In the genomic region with DNA sequence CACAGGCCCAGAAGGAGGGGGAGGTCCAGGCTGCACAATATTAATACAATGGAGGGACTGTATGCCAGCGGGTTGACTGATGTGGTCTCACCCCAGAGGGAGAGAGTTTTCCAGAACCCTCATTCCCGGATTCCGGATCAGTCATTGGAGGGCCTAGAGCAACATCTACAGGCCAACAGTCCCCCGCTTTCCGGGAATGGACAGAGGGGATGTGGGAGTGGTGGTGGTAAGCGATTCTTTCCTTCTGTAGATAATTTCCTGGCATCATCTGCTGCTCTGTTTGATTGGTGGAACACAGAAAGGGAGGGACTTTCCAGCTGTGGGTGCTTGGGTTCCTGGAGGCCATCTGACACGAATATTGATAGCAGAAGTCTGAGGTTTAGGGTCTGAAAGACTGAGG, we compare ENCODE assay signal across 8 mouse cellular contexts. TPM values are rescaled to one million over a fixed set of nuclear protein-coding genes. Genes with fewer than 3 reads are reported as not detected.
A peak's percentile ranks its signal among the peaks of the same experiment; 100 is the strongest.
DNase-seq lines count a peak whose midpoint lies in the region; ATAC-seq and TF ChIP-seq lines count a peak whose summit lies in the region.

No protein-coding gene starts in this region.

- WGBS in lung, embryonic 14.5 days, result 20% methylated on average over 7 of the region's 7 CpGs

- DNase-seq in gastrocnemius, adult 2 months, result no peak
- no peak for DNase-seq in gastrocnemius, postnatal 14 days
- DNase-seq in lung, embryonic 14.5 days, result peak; percentile 71
- no peak for DNase-seq in spleen, postnatal 14 days (ENCODE audit: low spot score in 2 of 2)
- no peak for DNase-seq in yolk sac, embryonic 10.5 days (ENCODE audit: low spot score)
- DNase-seq in embryo, embryonic 9.5 days (ENCODE audit: extremely low spot score), result no peak

- H3K9ac ChIP-seq in lung, embryonic 14.5 days, result no peak overlapping the region

- peak; percentile 42 for ATAC-seq in inflammation-experienced regulatory T-cells, adult 6 months
- ATAC-seq in lung, embryonic 14.5 days (ENCODE audit: insufficient read depth), result peak; percentile 16; the same call in 1 of the 2 replicates

- peak overlapping the region; percentile 3 for H3K4me3 ChIP-seq in gastrocnemius, adult 2 months
- no peak overlapping the region for H3K4me3 ChIP-seq in brown adipose tissue, adult 24 weeks (ENCODE audit: insufficient read depth, low read depth, low read length)
- no peak overlapping the region for H3K4me3 ChIP-seq in lung, embryonic 14.5 days (ENCODE audit: low read depth, low read length)

- peak; percentile 6; the same call in 1 of the 2 replicates for TF ChIP-seq CTCF in gastrocnemius, adult 2 months (IDR thresholded peaks at IDR 0.05)
- no peak; the same call in 1 of the 2 replicates for TF ChIP-seq CTCF in lung, embryonic 14.5 days (IDR thresholded peaks at IDR 0.05; ENCODE audit: low read depth)

- no peaks in the 10 kb centered on the region for H3K9me3 ChIP-seq in lung, embryonic 14.5 days (ENCODE audit: low read depth, low read length)

- H3K4me1 ChIP-seq in brown adipose tissue, adult 24 weeks (ENCODE audit: control insufficient read depth, insufficient read depth, insufficient read length, low read length), result peaks cover 6% of the 10 kb centered on the region
- H3K4me1 ChIP-seq in lung, embryonic 14.5 days (ENCODE audit: insufficient read depth), result peaks cover 16% of the 10 kb centered on the region

- no peaks in the 10 kb centered on the region for H3K36me3 ChIP-seq in lung, embryonic 14.5 days (ENCODE audit: insufficient read depth)

- no peaks in the 10 kb centered on the region for H3K27me3 ChIP-seq in lung, embryonic 14.5 days (ENCODE audit: insufficient read depth, low read length)

- H3K4me2 ChIP-seq in lung, embryonic 14.5 days, result no peak overlapping the region; the same call in 1 of the 2 replicates

- intact Hi-C loops in gastrocnemius, adult 2 months (cut with DNase I), result loop anchor here (2.0 to 5.0 kb wide), 4 partner anchors 71 to 194 kb away; partner anchors contain the start of genes Polr2a, Senp3 and Tmem102
- intact Hi-C loops in gastrocnemius, postnatal 14 days (cut with DNase I; ENCODE audit: low total_unique reads), result loop anchor here (5.0 kb wide), 1 partner anchor 64 kb away; no protein-coding TSS in a partner anchor

- peak overlapping the region; percentile 76 for H3K27ac ChIP-seq in gastrocnemius, adult 2 months
- H3K27ac ChIP-seq in brown adipose tissue, adult 24 weeks (replicated peaks; ENCODE audit: low read depth, low read length), result peak overlapping the region; percentile 30
- H3K27ac ChIP-seq in lung, embryonic 14.5 days (ENCODE audit: low read depth), result peak overlapping the region; percentile 70

RNA-seq across cellular contexts. Expression of gene Tmem95, which starts 1.6 kb away (rescaled TPM):
- not detected for total RNA-seq in gastrocnemius, adult 2 months (2021)
- total RNA-seq in gastrocnemius, postnatal 14 days (2021), result not detected
- polyA plus RNA-seq in brown adipose tissue, adult 24 weeks (2012; ENCODE audit: insufficient read depth, insufficient read length, missing spikeins), result not detected in 2 replicates
- polyA plus RNA-seq in inflammation-experienced regulatory T-cells, adult 6 months (2017; shearing (Covaris generic)), result not detected
- polyA plus RNA-seq in lung, embryonic 14.5 days (2014; fragmentation: Nextera tagmentation; extraction: Ambion mirVana), result not detected in 2 replicates

RNA-seq across cellular contexts. Expression of gene Kctd11, which starts 5.0 kb away (rescaled TPM):
- 1 to 10 TPM; 1.3 to 1.7 TPM for total RNA-seq in gastrocnemius, adult 2 months (2021)
- 1 to 10 TPM; 2.0 TPM for total RNA-seq in gastrocnemius, postnatal 14 days (2021)
- polyA plus RNA-seq in brown adipose tissue, adult 24 weeks (2012; ENCODE audit: insufficient read depth, insufficient read length, missing spikeins), result 2.5 and 3.3 TPM in 2 replicates
- polyA plus RNA-seq in inflammation-experienced regulatory T-cells, adult 6 months (2017; shearing (Covaris generic)), result 1 to 10 TPM in 1 of 3 experiments, under 1 TPM in 2; 0.58 to 1.5 (median 0.59) TPM
- 6.2 and 7.5 TPM in 2 replicates for polyA plus RNA-seq in lung, embryonic 14.5 days (2014; fragmentation: Nextera tagmentation; extraction: Ambion mirVana)

RNA-seq across cellular contexts. Expression of gene Tnk1, which starts 17.7 kb away (rescaled TPM):
- total RNA-seq in gastrocnemius, adult 2 months (2021), result under 1 TPM in 1 of 2 experiments, not detected in 1; 0.11 TPM
- under 1 TPM in 1 of 2 experiments, not detected in 1; 0.10 TPM for total RNA-seq in gastrocnemius, postnatal 14 days (2021)
- not detected in 2 replicates for polyA plus RNA-seq in brown adipose tissue, adult 24 weeks (2012; ENCODE audit: insufficient read depth, insufficient read length, missing spikeins)
- polyA plus RNA-seq in inflammation-experienced regulatory T-cells, adult 6 months (2017; shearing (Covaris generic)), result under 1 TPM in 1 of 3 experiments, not detected in 2; 0.19 TPM
- 5.9 and 6.1 TPM in 2 replicates for polyA plus RNA-seq in lung, embryonic 14.5 days (2014; fragmentation: Nextera tagmentation; extraction: Ambion mirVana)

RNA-seq across cellular contexts. Expression of gene Acap1, which starts 19.2 kb away (rescaled TPM):
- total RNA-seq in gastrocnemius, adult 2 months (2021), result under 1 TPM in 1 of 2 experiments, not detected in 1; 0.08 TPM
- total RNA-seq in gastrocnemius, postnatal 14 days (2021), result under 1 TPM; 0.33 to 0.55 TPM
- polyA plus RNA-seq in brown adipose tissue, adult 24 weeks (2012; ENCODE audit: insufficient read depth, insufficient read length, missing spikeins), result not detected in 2 replicates
- 100 to 1,000 TPM; 229 to 289 (median 266) TPM for polyA plus RNA-seq in inflammation-experienced regulatory T-cells, adult 6 months (2017; shearing (Covaris generic))
- 0.38 and 0.83 TPM in 2 replicates for polyA plus RNA-seq in lung, embryonic 14.5 days (2014; fragmentation: Nextera tagmentation; extraction: Ambion mirVana)

RNA-seq across cellular contexts. Expression of gene 2810408A11Rik, which starts 24.6 kb away (rescaled TPM):
- under 1 TPM in 1 of 2 experiments, not detected in 1; 0.33 TPM for total RNA-seq in gastrocnemius, adult 2 months (2021)
- under 1 TPM; 0.62 to 0.84 TPM for total RNA-seq in gastrocnemius, postnatal 14 days (2021)
- polyA plus RNA-seq in brown adipose tissue, adult 24 weeks (2012; ENCODE audit: insufficient read depth, insufficient read length, missing spikeins), result 3.2 TPM in 1 of 2 replicates, not detected in the other
- polyA plus RNA-seq in inflammation-experienced regulatory T-cells, adult 6 months (2017; shearing (Covaris generic)), result under 1 TPM; 0.39 to 0.98 (median 0.63) TPM
- polyA plus RNA-seq in lung, embryonic 14.5 days (2014; fragmentation: Nextera tagmentation; extraction: Ambion mirVana), result 11.3 and 14.1 TPM in 2 replicates
